Mouse (Mus musculus): ENCODE results near the gene Galnt9.

Gene Galnt9

GRCm38 (mm10) chr5:110543951-110544690 lies at the start of gene Galnt9:
Galnt9 (plus strand) TSS chr5:110544355.
- DNase-seq = peak; percentile 71

DNA sequence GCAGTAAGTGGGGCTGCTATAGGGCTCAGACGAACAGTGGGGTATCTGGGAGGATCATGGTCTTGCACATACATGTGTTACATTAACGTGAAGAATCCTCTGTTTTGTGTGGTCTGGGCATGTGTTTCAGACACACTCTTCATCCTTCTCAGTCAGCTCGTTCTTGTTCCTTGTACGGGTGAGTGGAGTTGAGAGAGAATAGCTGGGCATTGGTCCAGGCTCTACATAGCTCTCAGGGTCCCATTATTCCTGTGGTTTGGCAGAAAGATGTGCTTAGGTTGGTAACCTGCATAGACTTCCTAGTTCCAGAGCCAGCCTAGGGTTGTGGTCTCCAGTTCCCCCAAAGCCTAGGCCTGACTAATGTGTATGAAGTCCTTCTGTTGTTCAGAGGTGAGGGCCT lies 49.8 kb upstream of the Galnt9 start:
- DNase-seq = no peak

DNA sequence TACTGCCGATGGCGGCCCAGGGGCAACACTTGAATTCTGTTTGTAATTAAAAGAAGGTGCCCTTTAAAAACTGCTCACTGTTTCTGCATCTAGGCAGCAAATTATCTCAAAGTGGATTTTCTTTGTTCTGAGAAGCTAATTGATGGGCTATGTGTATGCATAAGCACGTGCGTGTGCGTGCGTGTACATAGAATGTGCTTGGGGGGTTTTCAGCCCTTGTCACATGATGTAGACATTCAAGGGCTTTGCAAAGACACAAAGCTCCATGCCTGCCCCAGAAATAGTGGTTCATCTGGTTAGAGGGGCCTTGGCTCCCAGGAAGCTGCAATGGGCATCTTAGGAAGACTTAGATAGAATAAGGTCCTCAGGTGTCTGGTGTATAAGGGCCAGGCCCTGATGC lies 49.1 kb upstream of the Galnt9 start:
- no peak for DNase-seq

DNA sequence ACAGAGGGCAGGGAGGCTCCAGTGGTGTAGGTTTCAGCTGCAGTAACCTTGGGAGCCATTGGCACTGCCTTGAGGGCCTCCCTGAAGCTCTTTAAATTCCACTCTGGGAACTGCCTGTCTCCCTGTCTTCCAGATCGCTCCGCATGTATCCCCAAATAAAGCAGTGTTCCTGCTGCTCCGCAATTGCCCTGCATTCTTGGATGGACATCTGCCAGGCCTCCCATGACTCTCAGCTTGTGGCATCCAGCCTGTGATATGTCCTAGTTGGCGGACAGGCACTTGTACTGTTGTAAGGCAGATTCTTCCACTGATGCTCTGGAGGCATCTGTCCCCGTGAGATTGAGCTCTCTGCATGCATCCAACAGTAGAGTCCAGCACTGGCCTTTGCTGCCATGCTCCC lies 46.6 kb upstream of the Galnt9 start:
- DNase-seq = no peak

- DNase-seq = no peak
Measured at GRCm38 (mm10) chr5:110498071-110498470, 46.1 kb upstream of the Galnt9 start.

DNA sequence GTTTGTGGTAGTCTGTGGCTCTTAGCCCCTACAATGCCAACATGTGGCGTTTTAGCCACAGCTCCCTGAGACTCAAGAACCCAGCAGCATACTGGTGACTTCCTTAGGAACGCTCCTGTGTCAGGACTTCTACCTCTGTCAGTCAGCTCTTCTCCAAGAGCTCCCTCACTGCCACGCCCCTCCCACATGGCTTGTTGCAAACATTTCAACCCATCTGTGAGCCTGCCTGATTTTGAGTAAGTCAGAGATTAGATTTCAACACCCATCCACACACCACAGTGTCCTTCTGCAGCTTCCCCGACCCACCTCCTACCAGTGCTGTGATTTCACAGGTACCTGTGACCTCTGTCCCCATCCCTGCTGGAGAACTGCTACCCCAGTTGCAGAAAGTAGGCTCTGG lies 43.9 kb upstream of the Galnt9 start:
- no peak for DNase-seq

- no peak for DNase-seq
Measured at GRCm38 (mm10) chr5:110503361-110503760, 40.8 kb upstream of the Galnt9 start.

GRCm38 (mm10) chr5:110505611-110506294 lies 38.4 kb upstream of the Galnt9 start:
- DNase-seq = no peak

GRCm38 (mm10) chr5:110506295-110506616 lies 37.9 kb upstream of the Galnt9 start:
- no peak for DNase-seq

GRCm38 (mm10) chr5:110506856-110507255 lies 37.3 kb upstream of the Galnt9 start:
- DNase-seq = no peak

DNA sequence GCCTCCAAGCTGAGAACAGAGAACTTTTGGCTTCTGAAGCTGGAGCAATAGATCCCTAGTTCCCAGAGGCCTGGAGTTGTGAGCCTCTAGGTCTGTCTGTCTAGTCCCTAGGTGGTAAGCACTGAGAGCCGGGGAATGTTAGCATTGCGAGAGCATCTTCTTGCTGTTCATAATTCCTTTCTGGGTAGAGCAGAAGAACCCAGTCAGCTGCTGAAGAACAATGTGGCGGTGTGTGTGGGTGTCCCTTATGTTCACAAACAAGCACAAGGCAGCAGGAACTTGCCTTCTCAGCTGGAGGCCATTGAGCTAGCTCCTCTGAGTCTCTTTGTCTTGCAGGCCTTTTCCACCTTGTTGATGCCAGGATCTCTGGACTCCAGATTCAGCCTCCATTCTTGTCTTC lies 36.2 kb upstream of the Galnt9 start:
- no peak for DNase-seq

DNA sequence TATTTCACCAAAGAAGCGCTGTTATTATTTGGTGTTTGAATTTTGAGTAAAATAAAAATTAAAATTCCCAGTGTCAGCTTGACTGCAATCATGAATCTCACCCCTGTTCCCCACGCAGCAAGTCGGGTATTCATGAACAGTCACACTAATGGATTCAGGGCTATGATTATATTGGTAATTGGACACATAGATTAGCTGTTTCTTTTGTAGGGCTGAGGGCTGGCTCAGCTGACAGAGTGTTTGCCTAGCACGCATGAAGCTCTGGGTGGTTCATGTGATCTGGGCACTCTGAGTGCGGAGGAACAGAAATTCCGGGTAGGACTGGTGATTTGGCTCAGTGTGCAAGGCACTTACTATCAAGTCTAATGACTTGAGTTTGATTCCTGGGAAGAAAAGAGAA lies 33.8 kb upstream of the Galnt9 start:
- DNase-seq = no peak

DNA sequence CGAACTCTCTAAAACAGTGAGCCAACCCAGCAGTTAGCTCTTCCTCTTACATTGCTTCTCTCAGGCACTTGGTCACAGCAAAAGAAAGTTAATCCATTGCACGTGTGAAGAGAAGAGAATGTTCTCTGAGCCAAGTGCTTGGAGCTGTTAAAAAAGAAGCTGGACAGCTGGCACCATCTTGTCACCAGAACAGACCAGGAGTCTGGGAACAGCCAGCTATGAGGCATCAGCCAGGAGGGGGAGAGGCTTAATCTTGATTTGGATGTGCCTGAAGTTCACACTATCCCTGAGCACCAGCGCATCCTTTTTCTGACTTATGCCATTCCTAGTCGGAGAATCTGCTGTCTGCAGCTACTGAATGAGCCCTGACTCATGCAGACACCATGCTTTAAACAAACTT lies 30.4 kb upstream of the Galnt9 start:
- DNase-seq = no peak

- DNase-seq = no peak
Measured at GRCm38 (mm10) chr5:110514694-110515093, 29.5 kb upstream of the Galnt9 start.

- no peak for DNase-seq
Measured at GRCm38 (mm10) chr5:110516390-110516789, 27.8 kb upstream of the Galnt9 start.

GRCm38 (mm10) chr5:110518086-110518783 lies 25.9 kb upstream of the Galnt9 start:
- DNase-seq = no peak

DNA sequence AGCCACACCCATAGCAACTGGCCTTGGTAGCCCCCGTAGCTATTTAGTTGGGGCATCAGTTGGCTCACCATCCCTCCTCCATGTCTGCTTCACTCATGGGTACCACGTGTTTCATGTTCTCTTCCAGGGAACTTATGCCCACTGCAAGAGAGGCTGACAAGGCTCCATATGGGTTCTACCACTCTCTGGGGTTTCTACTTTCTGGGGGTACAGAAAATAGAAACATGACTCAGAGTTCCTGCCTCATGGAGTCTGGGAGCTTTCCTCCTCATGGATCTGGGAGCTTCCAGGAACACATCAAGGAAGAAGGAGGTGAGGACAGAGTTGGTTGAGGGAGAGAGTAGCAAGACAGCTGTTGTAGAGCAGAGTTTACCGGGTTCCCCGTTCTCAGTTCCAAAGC lies 23.2 kb upstream of the Galnt9 start:
- no peak for DNase-seq

GRCm38 (mm10) chr5:110521822-110522221 lies 22.3 kb upstream of the Galnt9 start:
- no peak for DNase-seq

DNA sequence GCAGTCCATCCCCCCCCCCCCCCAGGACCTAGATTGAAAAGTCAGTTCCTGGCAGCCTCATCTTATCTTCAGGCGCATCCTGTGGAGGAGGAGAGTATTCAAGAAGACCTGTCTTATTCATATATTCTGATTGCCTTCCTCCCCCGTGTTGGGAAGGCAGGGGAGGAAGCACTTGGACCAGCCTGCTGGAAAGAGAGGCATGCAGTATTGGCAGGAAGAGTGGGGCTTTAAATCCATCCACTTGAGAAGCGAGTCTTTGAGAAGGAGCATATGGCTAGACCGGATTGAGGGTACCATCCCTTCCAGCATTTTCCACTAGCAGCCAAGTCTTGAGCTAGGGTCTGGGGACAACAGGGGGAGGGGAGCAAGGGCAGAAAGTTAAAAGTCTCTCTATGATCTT lies 20.9 kb upstream of the Galnt9 start:
- no peak for DNase-seq

- no peak for DNase-seq
Measured at GRCm38 (mm10) chr5:110525701-110526100, 18.5 kb upstream of the Galnt9 start.

DNA sequence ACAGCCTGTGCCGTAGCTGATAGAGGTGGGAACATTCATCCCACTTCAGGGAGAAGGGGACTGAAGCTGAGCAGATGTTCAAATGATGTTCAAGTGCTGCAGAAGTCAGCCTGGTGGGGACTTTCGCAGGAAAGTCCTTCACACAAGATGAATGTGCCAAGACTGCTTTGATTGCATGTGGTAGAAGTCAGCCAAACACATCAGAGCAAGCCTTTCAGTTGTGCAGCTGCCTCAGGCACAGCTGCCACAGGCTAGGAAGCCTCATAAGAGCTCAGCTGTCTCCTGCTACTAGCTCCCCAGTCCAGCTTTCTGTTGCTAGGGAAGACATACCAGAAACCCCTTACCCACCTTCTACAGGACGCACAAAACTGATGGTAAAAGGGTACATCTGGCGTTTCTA lies 17.6 kb upstream of the Galnt9 start:
- DNase-seq = no peak

- no peak for DNase-seq
Measured at GRCm38 (mm10) chr5:110531091-110531490, 13.1 kb upstream of the Galnt9 start.

DNA sequence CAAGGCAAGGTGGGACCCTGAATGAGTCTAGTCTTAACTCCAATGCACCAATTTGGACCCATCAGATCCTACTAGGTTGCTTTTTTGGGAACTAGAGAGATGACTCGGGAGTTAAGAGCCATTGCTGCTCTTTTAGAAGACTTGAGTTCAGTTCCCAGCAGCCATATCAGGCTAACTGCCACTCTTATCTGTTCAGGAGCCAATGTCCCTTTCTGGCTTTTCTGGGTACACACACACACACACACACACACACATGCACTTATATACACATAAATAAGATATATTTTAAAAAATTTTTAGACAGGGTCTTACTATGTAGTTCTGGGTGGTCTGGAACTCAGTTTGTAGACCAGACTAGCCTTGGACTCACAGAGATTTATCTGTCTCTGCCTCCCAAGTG lies 9.8 kb upstream of the Galnt9 start:
- DNase-seq = no peak

GRCm38 (mm10) chr5:110535964-110536363 lies 8.2 kb upstream of the Galnt9 start:
- no peak for DNase-seq
